Mouse (Mus musculus) right cerebral cortex, postnatal 36 days (tissue): ENCODE data around the gene Ccr10.

ENCODE experiments used
- DNase-seq, 2 experiments: peaks; one replicate each; pipeline ENCODE4 v3.0.0; 2022; ENCODE audit warnings: low spot score in 2 of 2, mixed read lengths in 1 of 2

Gene Ccr10

GRCm38 (mm10) chr11:101188166-101188805 is 13.0 kb upstream of the Ccr10 start:
- DNase-seq = no peak

DNA sequence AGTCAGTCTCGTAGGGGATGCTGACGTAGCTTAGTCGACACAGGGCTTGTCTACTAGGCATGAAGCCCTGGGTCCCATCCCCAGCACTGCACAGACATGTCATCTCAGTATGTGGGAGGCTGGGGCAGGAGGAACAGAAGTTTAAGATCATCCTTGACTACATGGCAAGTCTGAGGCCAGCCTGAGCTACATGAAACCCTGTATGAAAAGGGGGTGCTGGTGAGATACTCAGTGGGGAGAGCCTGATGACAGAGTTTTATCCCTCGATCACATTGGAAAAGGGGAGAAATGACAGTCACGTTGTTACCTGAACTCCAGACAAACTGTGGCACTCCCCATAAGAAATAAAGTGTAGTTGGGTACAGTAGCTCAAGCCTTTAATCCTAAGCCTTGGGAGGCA is 12.3 kb upstream of the Ccr10 start:
- DNase-seq = no peak

DNA sequence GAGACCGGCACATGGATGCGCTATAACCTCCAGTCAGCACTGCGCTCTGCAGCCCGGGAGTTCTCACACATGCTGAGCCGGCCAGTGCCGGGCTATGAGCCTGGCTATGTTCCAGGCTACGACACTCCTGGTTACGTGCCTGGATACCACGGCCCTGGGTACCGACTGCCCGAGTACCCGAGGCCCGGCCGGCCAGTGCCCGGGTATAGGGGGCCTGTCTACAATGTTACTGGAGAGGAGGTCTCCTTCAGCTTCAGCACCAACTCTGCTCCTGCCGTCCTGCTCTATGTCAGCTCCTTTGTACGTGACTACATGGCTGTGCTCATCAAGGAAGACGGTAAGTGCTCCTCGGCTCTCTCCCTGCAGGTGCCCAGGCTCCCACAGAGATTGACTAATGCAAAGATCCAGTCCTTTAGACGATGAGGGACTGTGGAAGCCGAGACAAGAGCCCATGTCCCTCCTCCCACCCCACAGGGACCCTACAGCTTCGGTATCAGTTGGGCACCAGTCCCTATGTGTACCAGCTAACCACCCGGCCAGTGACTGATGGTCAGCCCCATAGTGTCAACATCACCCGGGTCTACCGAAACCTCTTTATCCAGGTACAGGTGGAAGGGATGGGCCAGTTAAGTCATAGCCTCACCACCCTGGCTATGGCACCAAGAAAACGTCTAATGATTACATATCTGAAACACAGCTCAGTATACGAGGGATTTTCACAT is 11.4 kb upstream of the Ccr10 start:
- DNase-seq = no peak

DNA sequence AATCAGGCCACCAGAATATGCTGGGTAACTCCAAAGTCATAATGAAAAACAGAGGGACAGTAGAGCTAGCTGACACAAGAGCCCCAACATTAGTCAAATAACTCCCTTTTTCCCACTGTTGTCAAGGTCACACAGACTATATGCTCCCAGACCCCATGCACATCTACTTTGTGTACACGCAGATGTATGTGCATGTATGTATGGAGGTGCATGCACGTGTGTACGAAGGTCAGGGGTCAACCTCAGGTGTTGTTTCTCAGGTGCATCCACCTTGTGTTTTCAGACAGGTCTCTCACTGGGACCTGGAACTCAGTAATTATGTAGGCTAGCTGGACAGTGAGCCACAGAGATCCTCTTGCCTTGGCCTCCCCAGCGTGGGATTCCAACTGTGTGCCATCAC is 10.2 kb upstream of the Ccr10 start:
- DNase-seq = no peak

DNA sequence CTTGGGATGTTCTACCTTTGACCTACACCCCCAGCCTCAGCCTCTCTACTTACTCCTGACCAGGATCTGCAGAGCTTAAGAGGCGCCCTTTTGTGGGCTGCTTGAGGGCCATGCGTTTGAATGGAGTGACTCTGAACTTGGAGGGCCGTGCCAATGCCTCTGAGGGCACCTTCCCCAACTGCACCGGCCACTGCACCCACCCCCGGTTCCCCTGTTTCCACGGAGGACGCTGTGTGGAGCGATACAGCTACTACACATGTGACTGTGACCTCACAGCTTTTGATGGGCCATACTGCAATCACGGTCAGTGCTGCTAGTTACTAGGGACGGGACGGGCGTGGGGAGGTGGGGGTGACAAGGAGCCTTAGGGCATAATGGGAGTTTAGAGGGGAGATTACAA is 9.7 kb upstream of the Ccr10 start:
- no peak for DNase-seq

DNA sequence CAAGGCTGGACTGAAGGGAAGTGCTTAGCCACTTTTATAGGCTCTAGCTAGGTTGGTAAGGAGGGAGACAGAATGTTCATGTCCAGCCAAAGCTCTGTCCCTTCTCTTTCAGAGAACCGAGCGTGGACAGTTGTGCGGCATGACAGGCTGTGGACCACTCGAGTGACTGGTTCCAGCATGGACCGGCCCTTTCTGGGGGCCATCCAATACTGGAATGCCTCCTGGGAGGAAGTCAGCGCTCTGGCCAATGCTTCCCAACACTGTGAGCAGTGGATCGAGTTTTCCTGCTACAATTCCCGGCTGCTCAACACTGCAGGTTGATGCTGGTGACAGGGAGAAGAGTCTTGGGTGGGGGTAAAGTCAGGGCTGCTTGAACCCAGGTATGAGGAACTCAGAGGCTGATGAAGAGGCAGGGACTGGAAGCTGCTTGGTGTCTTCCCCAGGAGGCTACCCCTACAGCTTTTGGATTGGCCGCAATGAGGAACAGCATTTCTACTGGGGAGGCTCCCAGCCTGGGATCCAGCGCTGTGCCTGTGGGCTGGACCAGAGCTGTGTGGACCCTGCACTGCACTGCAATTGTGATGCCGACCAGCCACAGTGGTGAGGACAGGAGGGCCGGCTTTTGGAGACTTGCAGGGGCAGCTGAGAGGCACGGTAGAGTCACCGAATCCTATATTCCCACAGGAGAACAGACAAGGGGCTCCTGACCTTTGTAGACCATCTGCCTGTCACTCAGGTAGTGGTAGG is 7.7 kb upstream of the Ccr10 start:
- DNase-seq = no peak

DNA sequence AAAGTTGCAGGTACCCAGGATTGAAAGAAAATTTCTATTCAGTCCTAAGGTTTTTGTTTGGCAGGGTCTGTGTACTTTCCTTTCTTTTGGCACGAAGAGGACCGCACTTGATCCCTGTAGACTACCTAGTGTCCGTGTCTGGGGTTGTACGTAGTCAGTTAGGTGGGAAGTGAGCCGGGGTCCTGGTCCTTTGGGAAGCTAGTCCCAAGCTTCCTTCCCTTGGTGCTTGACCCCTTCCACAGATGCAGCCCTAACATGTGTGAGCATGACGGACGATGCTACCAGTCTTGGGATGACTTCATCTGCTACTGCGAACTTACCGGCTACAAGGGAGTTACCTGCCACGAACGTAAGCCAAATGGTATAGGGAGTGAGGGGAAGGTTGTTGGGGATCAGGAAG is 6.7 kb upstream of the Ccr10 start:
- no peak for DNase-seq

DNA sequence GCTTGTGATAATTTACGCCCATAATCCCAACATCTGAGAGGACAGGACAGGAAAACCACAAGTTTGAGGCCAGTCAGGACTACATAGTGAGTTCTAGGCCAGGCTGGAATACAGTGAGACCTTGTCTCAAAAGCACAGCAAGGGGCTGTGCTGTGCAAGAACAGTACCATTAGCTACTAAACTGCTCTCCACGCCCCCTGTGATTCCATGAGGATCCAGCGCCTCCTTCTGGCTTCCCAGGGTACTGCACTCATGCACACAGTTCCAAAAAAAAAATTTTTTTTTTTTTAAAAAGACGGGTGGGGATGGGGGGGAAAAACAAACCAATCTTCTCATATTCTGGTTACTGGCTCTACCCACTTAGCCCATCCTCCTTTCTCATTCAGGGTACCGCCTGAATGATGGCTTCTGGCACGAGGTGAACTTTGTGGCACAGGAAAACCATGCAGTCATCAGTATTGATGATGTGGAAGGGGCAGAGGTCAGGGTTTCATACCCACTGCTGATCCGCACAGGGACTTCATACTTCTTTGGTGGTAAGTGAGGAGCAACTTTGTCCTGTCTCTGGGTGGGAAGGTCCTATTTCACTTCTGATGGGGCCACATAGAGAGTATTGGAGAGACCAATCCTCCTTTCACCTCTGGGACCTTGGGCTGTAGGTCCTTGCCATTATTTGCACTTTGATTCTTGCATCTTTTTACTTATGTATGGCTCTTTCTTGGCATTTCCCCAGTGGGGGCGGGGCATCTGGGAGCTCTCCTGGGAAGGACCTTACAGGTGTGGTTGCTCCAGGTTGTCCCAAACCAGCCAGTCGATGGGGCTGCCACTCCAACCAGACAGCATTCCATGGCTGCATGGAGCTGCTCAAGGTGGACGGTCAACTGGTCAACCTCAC is 5.8 kb upstream of the Ccr10 start:
- no peak for DNase-seq

GRCm38 (mm10) chr11:101180261-101180660 is 5.0 kb upstream of the Ccr10 start:
- DNase-seq = no peak

DNA sequence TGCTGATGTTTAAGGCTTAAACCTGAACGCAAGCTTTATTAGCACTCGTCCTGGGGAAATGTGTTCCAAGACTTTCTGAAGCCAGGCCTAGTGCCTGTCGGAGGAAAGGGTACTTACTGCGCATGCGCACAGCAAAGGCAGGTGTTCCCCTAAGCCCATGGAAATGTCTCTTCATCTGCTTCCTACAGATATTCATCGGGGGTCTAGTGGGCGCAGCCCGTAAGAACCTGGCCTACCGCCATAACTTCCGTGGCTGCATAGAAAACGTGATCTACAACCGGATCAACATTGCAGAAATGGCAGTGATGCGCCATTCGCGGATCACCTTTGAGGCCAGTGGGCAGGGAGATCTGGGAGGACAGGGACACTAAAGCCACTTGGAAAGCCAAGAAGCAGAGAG is 4.1 kb upstream of the Ccr10 start:
- no peak for DNase-seq

GRCm38 (mm10) chr11:101178061-101179058 is 3.1 kb upstream of the Ccr10 start:
- DNase-seq = no peak

DNA sequence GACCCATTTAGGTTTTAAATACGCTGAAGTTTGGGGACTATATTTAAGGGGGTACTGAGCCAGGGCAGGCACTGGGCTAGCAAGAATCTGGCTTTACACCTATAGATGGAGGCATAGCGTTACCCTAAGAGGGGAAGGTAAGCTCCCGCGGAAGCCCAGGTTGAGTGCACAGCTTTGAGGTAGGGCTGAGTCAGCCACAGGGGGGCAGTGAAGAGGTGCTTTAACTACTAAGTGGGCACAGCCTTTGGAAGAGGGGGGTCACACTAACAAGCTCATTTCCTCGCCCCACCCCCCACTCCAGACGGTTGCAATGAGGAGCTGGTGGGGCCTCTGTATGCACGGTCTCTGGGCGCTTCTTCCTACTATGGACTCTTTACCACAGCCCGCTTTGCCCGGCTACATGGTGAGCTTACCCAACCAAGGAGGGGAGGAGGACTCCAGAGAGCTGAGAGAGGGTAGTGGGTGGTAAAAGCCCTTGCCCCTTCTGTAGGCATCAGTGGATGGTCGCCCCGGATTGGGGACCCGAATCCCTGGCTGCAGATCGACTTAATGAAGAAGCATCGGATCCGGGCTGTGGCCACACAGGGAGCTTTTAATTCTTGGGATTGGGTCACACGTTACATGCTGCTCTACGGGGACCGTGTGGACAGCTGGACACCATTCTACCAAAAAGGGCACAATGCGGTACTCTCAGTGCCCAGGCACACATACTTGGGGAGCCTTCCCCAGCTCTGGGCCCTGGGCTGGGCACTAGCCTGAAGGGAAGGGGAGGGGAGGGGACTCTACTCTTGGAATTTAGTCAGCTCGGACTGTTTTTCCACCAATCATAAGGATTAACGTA is 1.9 kb upstream of the Ccr10 start:
- DNase-seq = no peak

DNA sequence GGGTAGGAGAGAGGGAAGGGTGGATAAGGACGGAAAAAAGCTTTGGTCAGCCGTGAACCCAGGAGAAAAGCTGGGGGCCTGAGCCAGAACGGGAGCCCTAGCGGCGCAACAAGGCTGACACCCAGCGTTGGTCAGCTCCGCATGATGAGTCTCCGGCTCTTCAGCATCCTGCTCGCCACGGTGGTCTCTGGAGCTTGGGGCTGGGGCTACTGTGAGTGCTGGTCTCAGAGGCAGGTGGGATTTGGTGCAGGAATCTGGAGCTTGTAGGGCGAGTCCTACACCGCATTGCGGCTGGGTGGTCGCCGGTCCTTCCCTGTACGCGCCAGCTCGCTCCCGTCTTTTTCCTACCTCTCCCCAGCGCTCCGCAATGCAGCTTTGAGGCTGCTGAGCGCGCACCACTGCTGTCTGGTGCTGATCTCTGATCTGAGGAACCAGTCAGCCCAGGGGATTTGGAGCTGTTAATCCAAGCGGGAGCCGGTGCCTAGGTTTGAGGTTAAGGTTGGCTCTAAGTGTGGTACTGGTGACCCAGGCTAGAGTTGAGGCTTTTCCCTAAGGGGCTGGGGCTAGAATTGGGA is 961 bp upstream of the Ccr10 start:
- no peak for DNase-seq

DNA sequence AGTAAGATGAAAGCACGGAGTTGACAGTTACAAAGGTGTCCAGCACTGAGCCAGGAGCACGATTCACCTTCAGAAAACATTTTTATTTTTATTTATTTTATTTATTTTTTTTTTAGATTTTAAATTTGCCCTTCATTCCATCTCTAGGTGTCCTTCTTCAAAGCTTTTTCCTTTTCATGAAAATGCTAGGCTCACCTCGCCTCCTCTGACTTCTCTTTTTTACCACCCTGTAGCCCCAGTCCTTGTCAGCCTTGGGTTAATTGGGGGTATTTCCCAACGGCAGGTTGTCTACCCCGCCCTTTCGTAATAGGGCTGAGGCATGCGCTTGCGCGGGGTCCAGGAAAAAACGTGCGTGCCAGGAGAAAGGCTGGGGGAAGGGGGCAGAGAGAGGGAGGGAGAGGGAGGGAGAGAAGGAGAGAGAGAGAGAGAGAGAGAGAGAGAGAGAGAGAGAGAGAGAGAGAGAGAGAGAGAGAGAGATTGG is 433 bp upstream of the Ccr10 start:
- no peak for DNase-seq

DNA sequence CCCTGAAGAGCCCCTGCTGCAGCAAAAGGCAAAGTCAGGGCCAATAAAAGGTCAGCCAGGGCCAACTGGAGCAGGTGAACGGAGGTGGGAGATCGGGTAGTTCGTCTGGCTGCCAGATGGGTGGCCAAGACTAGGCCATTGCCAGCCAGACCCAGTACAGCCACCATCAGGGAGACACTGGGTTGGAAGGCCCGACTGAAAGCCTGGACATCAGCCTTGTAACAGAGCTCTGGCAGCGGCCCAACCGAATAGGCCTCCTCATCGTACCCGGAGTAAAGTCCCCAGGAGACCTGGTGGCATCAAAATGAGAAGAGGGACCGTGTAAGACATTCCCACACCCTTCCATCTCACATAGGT is 876 bp downstream of the Ccr10 start:
- DNase-seq = no peak

GRCm38 (mm10) chr11:101173631-101174388 is 1.4 kb downstream of the Ccr10 start:
- no peak for DNase-seq

- no peak for DNase-seq
Measured at GRCm38 (mm10) chr11:101173112-101173511, 2.1 kb downstream of the Ccr10 start.

- DNase-seq = no peak
Measured at GRCm38 (mm10) chr11:101172434-101172815, 2.8 kb downstream of the Ccr10 start.
